Mouse (Mus musculus): ENCODE data around the gene Gucy2g. TPM values are rescaled to one million over a fixed set of nuclear protein-coding genes. Genes with fewer than 3 reads are reported as not detected.

Gene Gucy2g
- total RNA-seq (2021): under 1 TPM; 0.07 to 0.08 TPM
- long read RNA-seq, experiment 1, partial matches to known transcripts: 1 of 1 reads
- long read RNA-seq, experiment 1, other reads (novel, unspliced or antisense): 0 of 1 reads
- long read RNA-seq, experiment 2: 0 reads

GRCm38 (mm10) chr19:55241186-55241645, at the start of gene Gucy2g:
TSS of gene Gucy2g (minus strand) at chr19:55241236.
- intact Hi-C loops (cut with DNase I): no loop called here
- DNase-seq: no peak

DNA sequence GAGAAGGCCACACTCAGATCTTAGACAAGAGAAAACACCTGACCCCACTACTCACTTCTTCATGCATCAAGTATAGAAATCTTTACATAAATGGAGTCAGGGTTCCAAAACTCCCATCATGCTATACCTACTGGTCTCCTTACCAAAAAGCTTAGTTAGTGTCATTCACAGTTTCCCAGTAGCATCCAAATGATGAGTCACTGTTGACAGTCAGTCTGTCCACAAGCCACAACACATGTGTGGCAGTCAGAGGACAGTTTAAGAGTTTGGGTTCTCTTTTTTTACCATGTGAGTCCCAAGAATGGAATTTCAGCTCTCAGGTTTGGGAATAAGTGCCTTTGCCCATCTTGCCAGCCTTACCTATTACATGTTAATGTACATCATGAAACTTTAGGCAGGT, 47.9 kb upstream of the Gucy2g start:
- no peak for DNase-seq

DNA sequence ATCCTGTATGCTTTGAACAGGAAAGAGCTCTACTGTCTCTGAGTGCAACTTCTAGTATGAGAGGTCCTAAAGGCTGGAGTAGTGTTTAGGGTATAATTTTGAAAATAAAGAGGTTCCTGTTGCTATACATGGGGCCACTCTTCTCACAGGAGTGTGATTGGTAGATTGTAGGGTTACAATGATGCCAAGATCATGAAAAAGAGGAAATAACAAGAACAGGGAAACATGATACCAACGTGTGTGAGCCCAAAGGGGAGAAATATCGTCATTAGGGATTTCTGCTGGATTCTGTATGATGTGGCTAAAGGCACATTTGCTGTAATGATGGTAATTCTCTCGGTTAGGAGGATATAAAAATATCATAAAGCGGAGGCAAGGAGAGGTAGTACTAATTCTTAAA, 45.0 kb upstream of the Gucy2g start:
- DNase-seq: no peak
- intact Hi-C loops (cut with DNase I): no loop called here

More for the DNA sequence above, 47.9 kb upstream of the Gucy2g start:
- intact Hi-C loops (cut with DNase I): no loop called here

- DNase-seq: no peak
- intact Hi-C loops (cut with DNase I): no loop called here
Measured at GRCm38 (mm10) chr19:55284093-55284492, 43.1 kb upstream of the Gucy2g start.

DNA sequence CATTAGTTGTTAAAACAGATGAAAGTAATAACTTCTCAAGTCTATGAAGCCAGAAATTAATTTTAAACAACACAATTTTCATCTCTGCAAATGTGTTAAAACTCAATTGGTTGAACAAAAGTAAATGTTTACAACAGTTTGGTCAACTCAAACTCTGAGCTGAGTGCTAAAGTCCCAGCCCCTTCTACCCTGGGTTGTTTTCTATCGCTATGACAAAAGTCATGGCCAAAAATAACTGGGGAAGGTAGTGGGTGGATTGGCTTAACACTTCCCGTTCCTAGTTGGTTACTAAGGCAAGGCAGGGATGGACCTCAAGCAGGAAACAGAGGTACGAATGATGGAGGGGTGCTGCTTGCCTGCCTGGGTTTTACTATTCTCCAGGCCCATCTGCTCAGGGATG, 35.7 kb upstream of the Gucy2g start:
- no peak for DNase-seq
- intact Hi-C loops (cut with DNase I): no loop called here

DNA sequence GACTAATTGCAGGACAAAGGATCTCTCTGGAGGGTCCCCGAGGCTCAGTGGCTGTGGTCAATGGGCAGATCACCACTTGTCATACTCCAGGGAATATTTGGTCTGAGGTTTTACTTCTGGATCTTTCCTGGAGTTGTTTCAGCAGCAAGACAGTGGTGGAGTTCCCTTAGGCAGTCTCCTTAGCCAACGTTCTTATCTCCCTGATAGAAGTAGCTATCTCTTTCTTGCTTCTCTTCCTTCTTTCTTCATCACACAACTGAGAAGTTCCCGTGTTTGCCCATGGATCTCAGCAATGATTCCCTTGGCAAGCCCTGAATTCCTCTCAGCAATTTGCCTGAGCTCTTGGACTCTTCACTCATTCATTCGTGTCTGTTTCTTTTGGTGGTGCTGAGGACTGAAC, 35.1 kb upstream of the Gucy2g start:
- DNase-seq: no peak

GRCm38 (mm10) chr19:55273340-55273739, 32.3 kb upstream of the Gucy2g start:
- no peak for DNase-seq
- intact Hi-C loops (cut with DNase I): no loop called here

More for the DNA sequence above, 35.1 kb upstream of the Gucy2g start:
- intact Hi-C loops (cut with DNase I): no loop called here

DNA sequence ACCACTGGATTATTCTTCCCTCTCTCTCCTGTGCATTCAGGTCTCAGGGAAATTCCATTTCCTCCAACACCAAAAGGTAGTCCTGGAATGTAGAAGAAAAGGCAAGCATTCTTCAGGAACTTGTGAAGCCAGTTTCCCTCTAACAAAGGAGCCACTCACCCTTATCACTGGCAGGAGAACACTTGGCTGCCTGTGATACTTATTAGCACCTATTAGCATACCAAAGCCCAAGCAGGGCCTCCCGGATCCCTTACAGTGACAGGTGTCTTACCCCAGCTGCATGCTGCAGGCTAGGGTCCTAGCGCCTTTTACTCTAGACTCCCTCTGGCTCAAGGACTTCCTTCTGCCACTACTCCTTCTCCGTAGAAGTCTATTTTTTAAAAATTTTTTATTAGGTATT, 30.4 kb upstream of the Gucy2g start:
- no peak for DNase-seq
- intact Hi-C loops (cut with DNase I): no loop called here

DNA sequence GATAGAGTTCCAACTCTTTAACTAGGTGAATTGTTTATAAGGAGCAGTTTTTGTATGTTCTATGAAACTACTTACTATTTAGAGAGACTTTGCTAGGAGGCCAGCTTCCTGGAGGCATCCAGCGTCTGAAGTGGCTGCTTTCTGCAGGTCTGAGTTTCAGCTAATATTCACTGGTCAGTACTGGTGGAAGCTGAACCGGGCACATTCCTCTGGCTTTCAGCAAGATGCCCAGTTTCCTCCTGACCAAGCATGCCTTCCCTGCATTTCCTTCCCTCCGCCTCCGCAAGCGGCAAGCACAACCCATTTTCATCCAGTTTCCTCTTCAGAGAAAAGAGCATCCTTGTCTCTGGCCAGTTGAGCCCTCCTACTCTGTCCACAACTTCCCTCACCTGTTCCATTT, 28.0 kb upstream of the Gucy2g start:
- no peak for DNase-seq
- intact Hi-C loops (cut with DNase I): no loop called here

DNA sequence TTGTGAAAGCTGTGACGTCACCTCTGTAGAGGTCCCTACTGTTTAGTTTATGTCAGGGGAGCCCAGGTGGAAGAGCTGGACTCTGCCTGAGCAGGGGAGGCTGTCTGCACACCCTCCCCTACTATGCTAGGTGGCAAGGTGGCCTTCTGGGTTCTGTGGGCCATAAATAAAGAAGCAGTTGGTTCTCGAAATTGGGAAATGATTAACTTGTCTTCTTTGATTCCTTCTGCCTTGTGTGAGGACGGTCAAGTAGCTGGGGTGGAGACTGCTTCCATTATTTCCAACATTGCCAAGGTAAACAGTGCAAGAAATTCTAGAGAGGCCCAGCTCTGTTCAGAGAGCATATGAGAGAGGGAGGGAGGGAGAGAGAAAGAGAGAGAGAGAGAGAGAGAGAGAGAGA, 27.1 kb upstream of the Gucy2g start:
- no peak for DNase-seq
- intact Hi-C loops (cut with DNase I): no loop called here

- intact Hi-C loops (cut with DNase I): no loop called here
- DNase-seq: no peak
Measured at GRCm38 (mm10) chr19:55266786-55267185, 25.8 kb upstream of the Gucy2g start.

GRCm38 (mm10) chr19:55265269-55265668, 24.2 kb upstream of the Gucy2g start:
- intact Hi-C loops (cut with DNase I): no loop called here
- DNase-seq: no peak

- intact Hi-C loops (cut with DNase I): no loop called here
Measured at GRCm38 (mm10) chr19:55260389-55261184, 19.6 kb upstream of the Gucy2g start.

GRCm38 (mm10) chr19:55258514-55258913, 17.5 kb upstream of the Gucy2g start:
- DNase-seq: no peak
- intact Hi-C loops (cut with DNase I): no loop called here

More at GRCm38 (mm10) chr19:55260389-55261184, 19.6 kb upstream of the Gucy2g start:
- DNase-seq: no peak

GRCm38 (mm10) chr19:55257656-55258375, 16.8 kb upstream of the Gucy2g start:
- intact Hi-C loops (cut with DNase I): no loop called here
- DNase-seq: no peak

DNA sequence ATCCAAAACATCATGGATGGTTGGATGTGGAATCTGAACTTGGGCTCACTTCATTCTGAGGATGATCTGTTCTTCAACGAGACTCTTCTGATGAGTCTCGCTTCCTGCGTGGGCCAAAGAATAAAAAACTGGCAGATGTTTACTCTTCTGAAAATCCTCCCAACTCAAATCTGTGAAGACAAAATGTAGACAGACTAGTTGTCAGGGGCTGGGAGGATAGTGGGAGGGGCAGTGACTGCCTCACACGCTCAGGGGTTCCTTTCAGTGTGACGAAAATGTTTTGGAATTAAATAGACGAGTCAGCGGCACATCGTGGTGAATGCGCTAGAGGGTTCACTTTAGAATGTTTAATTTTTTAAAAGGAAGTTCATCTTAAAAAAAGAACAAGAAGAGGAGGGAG, 15.1 kb upstream of the Gucy2g start:
- intact Hi-C loops (cut with DNase I): no loop called here
- DNase-seq: no peak

- intact Hi-C loops (cut with DNase I): no loop called here
Measured at GRCm38 (mm10) chr19:55254513-55255016, 13.5 kb upstream of the Gucy2g start.

DNA sequence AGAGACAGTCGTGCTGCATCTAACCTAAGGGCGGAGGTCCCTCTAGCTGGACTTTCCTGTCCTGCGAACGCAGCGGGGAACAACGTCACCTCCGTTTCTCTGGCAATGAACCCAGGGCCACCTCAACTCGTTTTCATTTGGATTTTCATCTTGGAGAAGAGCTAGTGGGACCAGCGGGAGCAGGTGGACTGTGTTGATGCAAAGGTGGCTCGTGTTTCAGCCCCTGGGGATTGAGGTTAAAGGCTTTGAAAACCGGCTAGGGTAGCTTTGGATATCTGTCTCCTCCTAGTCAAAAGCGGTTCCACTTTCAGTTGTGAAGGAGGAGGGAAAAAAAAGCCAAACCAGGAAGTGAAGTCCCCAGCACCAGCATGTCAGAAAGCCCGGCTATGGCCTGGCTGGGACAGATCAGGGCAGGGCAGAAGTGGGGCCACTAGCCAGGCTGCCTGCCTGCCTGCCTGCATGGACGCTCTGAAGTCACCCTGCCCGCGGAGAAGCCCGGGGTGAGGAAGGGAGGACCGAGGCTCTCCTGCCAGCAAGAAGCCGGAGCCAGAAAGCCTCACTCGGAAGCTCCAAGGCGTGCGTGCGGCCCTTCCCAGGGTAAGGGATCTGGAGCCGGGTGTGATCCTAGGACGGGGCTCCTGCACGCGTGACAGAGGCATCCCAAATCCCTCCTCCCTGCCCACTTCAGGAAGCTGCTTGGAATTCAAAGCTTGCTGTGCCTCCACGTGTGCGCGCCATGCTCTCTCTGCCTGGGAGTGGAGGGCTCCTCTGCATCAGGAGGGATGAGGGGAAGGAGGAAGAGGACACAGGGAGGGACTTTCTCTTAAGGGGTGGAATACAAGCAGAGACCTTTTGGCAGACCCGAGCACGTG, 12.8 kb upstream of the Gucy2g start:
- DNase-seq: peak; percentile 26 to 61
- intact Hi-C loops (cut with DNase I): no loop called here

More at GRCm38 (mm10) chr19:55254513-55255016, 13.5 kb upstream of the Gucy2g start:
- DNase-seq: no peak

DNA sequence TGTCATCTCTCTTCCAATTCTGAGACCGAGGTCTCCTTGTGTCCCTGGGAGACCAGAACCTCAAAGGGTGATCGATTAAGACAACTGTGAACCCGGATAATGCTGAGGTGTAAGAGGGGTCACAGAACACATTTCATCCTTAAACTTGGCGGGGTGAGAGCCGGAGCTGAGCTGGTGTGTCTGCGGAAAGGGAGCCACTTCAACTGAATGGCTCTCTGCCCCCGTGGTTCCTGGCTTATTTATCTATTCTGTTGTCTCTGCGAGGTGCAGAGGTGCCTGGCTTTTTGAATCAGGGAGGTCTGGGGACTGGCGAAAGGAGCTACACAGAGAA, 12.2 kb upstream of the Gucy2g start:
- intact Hi-C loops (cut with DNase I): no loop called here

DNA sequence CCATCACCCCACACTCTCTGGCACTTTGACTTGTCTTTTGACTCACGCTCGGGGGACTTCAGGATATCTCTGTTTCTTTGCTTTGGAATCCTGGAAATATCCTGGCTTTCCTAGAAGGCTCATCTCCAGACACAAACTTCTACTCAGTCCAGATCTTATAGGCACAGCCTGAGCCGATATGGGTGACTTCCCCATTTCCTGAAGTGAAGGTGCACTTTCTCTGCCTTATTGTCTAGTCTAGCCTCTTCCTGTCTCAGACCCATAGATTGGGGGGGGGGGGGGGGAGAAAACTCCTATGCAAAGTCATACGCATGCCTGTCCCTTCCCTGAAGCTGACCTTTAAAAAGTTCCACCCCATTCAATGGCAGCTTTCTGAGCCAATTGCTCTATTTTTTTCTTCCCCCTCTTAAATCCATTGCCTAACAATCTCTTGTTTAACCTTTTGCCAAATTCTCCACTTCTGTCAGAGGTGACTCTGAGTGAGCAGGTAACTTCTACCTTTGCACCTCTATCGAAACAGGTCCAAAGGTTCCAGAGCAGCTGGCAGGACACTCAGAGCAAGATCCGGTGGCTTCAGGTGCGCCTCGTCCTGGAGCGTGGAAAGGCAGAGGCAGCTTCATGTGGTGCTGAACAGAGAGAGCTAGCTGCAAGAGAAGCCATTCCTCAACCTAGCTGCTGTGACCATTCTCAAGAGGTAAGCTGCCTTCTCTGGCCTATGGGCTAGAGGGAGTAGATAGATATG, 10.5 kb upstream of the Gucy2g start, which contains the start of gene Acsl5:
TSS of gene Acsl5 (plus strand) at position 556 of the 742 bp plus-strand sequence.
- intact Hi-C loops (cut with DNase I): no loop called here
- no peak for DNase-seq

More for the DNA sequence above, 12.2 kb upstream of the Gucy2g start:
- DNase-seq: no peak
